ENCODE assay signal across 11 mouse cellular contexts in the genomic region with DNA sequence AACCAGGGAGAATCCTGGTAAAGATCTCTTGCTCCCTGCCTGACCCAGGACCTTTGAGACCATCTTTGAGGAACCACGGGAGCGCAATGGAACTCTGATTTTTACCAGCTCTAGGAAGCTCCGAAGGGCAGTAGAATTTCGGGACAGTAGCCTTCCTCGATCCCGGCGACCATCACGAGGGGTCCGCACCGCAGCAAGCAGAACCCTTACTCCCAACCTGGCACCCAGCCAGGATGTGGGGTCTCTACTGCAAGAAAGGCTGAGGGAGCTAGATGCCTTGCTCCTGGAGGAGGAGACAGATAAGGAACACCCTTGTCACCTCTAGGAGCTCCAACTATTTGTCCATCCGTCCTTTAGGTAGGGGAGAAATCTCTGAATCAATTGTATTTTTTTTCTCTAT. TPM values are rescaled to one million over a fixed set of nuclear protein-coding genes. Genes with fewer than 3 reads are reported as not detected.
DNase-seq lines count a peak whose midpoint lies in the region; ATAC-seq and TF ChIP-seq lines count a peak whose summit lies in the region.
"Had no signal": no experiment of that assay in that cellular context is flagged by ENCODE, and none has a peak within 500 bp of the region (broad histone marks: within the 10 kb centered on the region; RNA-seq: fewer than 3 reads in every experiment).

No protein-coding gene starts in this region.

- peak; percentile 58 to 67 for DNase-seq in adrenal gland, adult (ENCODE audit: inconsistent age in 2 of 2, low spot score in 1 of 2)
- no peak for DNase-seq in adrenal gland, postnatal 10 days
- peak; percentile 37 for DNase-seq in kidney, adult 9 months
- DNase-seq in kidney, adult 2 months: no peak
- peak; percentile 56 for DNase-seq in cerebellum, adult 8-10 months
- no peak for DNase-seq in layer of hippocampus, postnatal 36 days
- no peak for DNase-seq in layer of hippocampus, adult 18-20 months (ENCODE audit: low spot score in 2 of 2)
- DNase-seq: lung, postnatal 14 days had no signal

- H3K9me3 ChIP-seq in liver, embryonic 15.5 days (replicated peaks): no peaks in the 10 kb centered on the region
- H3K9me3 ChIP-seq: hindbrain, embryonic 15.5 days had no signal

- ATAC-seq in liver, embryonic 15.5 days (ENCODE audit: insufficient read depth): no peak
- ATAC-seq: midbrain, embryonic 16.5 days had no signal

- H3K36me3 ChIP-seq in kidney, adult 2 months (ENCODE audit: control insufficient read depth, insufficient read depth, low read length): no peaks in the 10 kb centered on the region; the same call in none of the 2 replicates
- peaks cover 52% of the 10 kb centered on the region for H3K36me3 ChIP-seq in liver, embryonic 15.5 days (replicated peaks)

- no peaks in the 10 kb centered on the region for H3K27me3 ChIP-seq in kidney, adult 2 months (replicated peaks; ENCODE audit: control insufficient read depth, insufficient read depth, low read length)
- no peaks in the 10 kb centered on the region for H3K27me3 ChIP-seq in liver, embryonic 15.5 days
- H3K27me3 ChIP-seq: hindbrain, embryonic 15.5 days had no signal

- no peak for TF ChIP-seq POLR2A in kidney, adult 2 months (IDR thresholded peaks at IDR 0.05; ENCODE audit: low read depth, low read length)

- peak overlapping the region; percentile 93 for H3K4me2 ChIP-seq in liver, embryonic 15.5 days

- peaks cover 17% of the 10 kb centered on the region; the same call in 1 of the 2 replicates for H3K4me1 ChIP-seq in kidney, adult 2 months (ENCODE audit: control insufficient read depth, insufficient read depth, low read length)
- peaks cover 63% of the 10 kb centered on the region for H3K4me1 ChIP-seq in liver, embryonic 15.5 days (replicated peaks)

- TF ChIP-seq CTCF in kidney, adult 2 months (conservative IDR thresholded peaks at IDR 0.05; ENCODE audit: insufficient read depth, insufficient read length, low read depth, low read length): no peak

- WGBS in kidney, adult 2 months: 94% methylated on average over 11 of the region's 11 CpGs
- WGBS in liver, embryonic 15.5 days (ENCODE audit: insufficient replicate concordance): 91% methylated on average over 11 of the region's 11 CpGs

- H3K27ac ChIP-seq in kidney, adult 2 months (ENCODE audit: insufficient read depth, low read depth, low read length): no peak overlapping the region
- peak overlapping the region; percentile 99; the same call in 1 of the 2 replicates for H3K27ac ChIP-seq in liver, embryonic 15.5 days (replicated peaks)

- H3K4me3 ChIP-seq in kidney, adult 2 months (ENCODE audit: insufficient read depth, low read depth, low read length): no peak overlapping the region
- no peak overlapping the region; the same call in 1 of the 2 replicates for H3K4me3 ChIP-seq in liver, embryonic 15.5 days (replicated peaks)

- H3K9ac ChIP-seq in liver, embryonic 15.5 days: no peak overlapping the region; the same call in 1 of the 2 replicates

RNA-seq across cellular contexts. Expression of gene Fbrs, which starts 2.7 kb away (rescaled TPM):
- 10 to 100 TPM; 53.3 to 65.8 TPM for total RNA-seq in adrenal gland, postnatal 10 days (2021)
- 19.1 and 23.7 TPM in 2 replicates for polyA plus RNA-seq in kidney, adult 2 months (2012; rRNA removed)
- polyA plus RNA-seq in liver, embryonic 15.5 days (2015; fragmentation: Nextera tagmentation; extraction: Ambion mirVana): 5.5 and 5.6 TPM in 2 replicates
- 10 to 100 TPM; 61.5 to 65.4 TPM for total RNA-seq in layer of hippocampus, postnatal 36 days (2021)
- 10 to 100 TPM; 55.7 to 58.5 TPM for total RNA-seq in layer of hippocampus, adult 18-20 months (2021)

RNA-seq across cellular contexts. Expression of gene Prr14, which starts 16.9 kb away (rescaled TPM):
- 10 to 100 TPM; 37.3 to 40.0 TPM for total RNA-seq in adrenal gland, postnatal 10 days (2021)
- polyA plus RNA-seq in kidney, adult 2 months (2012; rRNA removed): 58.7 and 62.6 TPM in 2 replicates
- 19.8 and 22.4 TPM in 2 replicates for polyA plus RNA-seq in liver, embryonic 15.5 days (2015; fragmentation: Nextera tagmentation; extraction: Ambion mirVana)
- 10 to 100 TPM; 27.6 to 30.5 TPM for total RNA-seq in layer of hippocampus, postnatal 36 days (2021)
- total RNA-seq in layer of hippocampus, adult 18-20 months (2021): 10 to 100 TPM; 27.4 to 30.4 TPM

RNA-seq across cellular contexts. Expression of gene Zfp689, which starts 27.4 kb away (rescaled TPM):
- 1 to 10 TPM; 3.6 to 4.3 TPM for total RNA-seq in adrenal gland, postnatal 10 days (2021)
- 3.0 and 3.4 TPM in 2 replicates for polyA plus RNA-seq in kidney, adult 2 months (2012; rRNA removed)
- 2.1 TPM in 2 replicates for polyA plus RNA-seq in liver, embryonic 15.5 days (2015; fragmentation: Nextera tagmentation; extraction: Ambion mirVana)
- 1 to 10 TPM; 6.9 to 7.1 TPM for total RNA-seq in layer of hippocampus, postnatal 36 days (2021)
- 1 to 10 TPM; 6.0 to 6.5 TPM for total RNA-seq in layer of hippocampus, adult 18-20 months (2021)

RNA-seq across cellular contexts. Expression of gene Srcap, which starts 35.4 kb away (rescaled TPM):
- 10 to 100 TPM; 70.0 to 94.2 TPM for total RNA-seq in adrenal gland, postnatal 10 days (2021)
- polyA plus RNA-seq in kidney, adult 2 months (2012; rRNA removed): 17.0 and 18.6 TPM in 2 replicates
- polyA plus RNA-seq in liver, embryonic 15.5 days (2015; fragmentation: Nextera tagmentation; extraction: Ambion mirVana): 15.0 and 18.9 TPM in 2 replicates
- 100 to 1,000 TPM; 102 to 114 TPM for total RNA-seq in layer of hippocampus, postnatal 36 days (2021)
- 100 to 1,000 TPM; 103 to 108 TPM for total RNA-seq in layer of hippocampus, adult 18-20 months (2021)

RNA-seq across cellular contexts. Expression of gene Gm42715, which starts 43.0 kb away (rescaled TPM):
- 10 to 100 TPM; 17.9 to 28.8 TPM for total RNA-seq in adrenal gland, postnatal 10 days (2021)
- polyA plus RNA-seq in kidney, adult 2 months (2012; rRNA removed): 12.5 and 13.1 TPM in 2 replicates
- 5.2 and 5.5 TPM in 2 replicates for polyA plus RNA-seq in liver, embryonic 15.5 days (2015; fragmentation: Nextera tagmentation; extraction: Ambion mirVana)
- 10 to 100 TPM in 1 of 2 experiments, 1 to 10 TPM in 1; 9.8 to 12.2 TPM for total RNA-seq in layer of hippocampus, postnatal 36 days (2021)
- total RNA-seq in layer of hippocampus, adult 18-20 months (2021): 1 to 10 TPM; 7.6 to 9.2 TPM

Comparison
In these comparisons a context has a peak if more than half of its experiments do, and no peak if none do; other contexts are left out.
1. DNase-seq: peak in adrenal gland, adult (2 of 2), kidney, adult 9 months (single experiment) and cerebellum, adult 8-10 months (single experiment); none in adrenal gland, postnatal 10 days (single experiment), kidney, adult 2 months (single experiment), layer of hippocampus, postnatal 36 days (0 of 2) and layer of hippocampus, adult 18-20 months (0 of 2).